Mouse (Mus musculus) adrenal gland, postnatal 4 days (tissue): ENCODE measurements around the gene Eps8. TPM values are rescaled to one million over a fixed set of nuclear protein-coding genes. Genes with fewer than 3 reads are reported as not detected.

ENCODE experiments used
- DNase-seq, 2 experiments: peaks; one replicate each; pipeline ENCODE4 v3.0.0; 2021 to 2022; ENCODE audit warnings: low spot score in 2 of 2, mixed read lengths in 2 of 2
- total RNA-seq, 2 experiments: library from RNA; stranded (reverse); gene quantifications; 2 replicates each; pipeline ENCODE4 v1.2.3; 2021

Eps8 gene
- total RNA-seq, 2 experiments from 2014 or later = 32.4 to 44.6 TPM

GRCm38 (mm10) chr6:137621021-137621420, 33.7 kb downstream of the Eps8 start:
- no peak for DNase-seq

GRCm38 (mm10) chr6:137613903-137614302, 40.8 kb downstream of the Eps8 start:
- peak in 1 of 2 experiments; percentile 20 for DNase-seq

- no peak for DNase-seq
These were observed 42.6 kb downstream of the Eps8 start for GRCm38 (mm10) chr6:137612071-137612547.

GRCm38 (mm10) chr6:137608160-137608930, 46.3 kb downstream of the Eps8 start:
- DNase-seq = no peak

GRCm38 (mm10) chr6:137606541-137606940, 48.1 kb downstream of the Eps8 start:
- no peak for DNase-seq

GRCm38 (mm10) chr6:137604417-137605248, 50.0 kb downstream of the Eps8 start:
- DNase-seq = no peak

GRCm38 (mm10) chr6:137598306-137598705, 56.4 kb downstream of the Eps8 start:
- no peak for DNase-seq

- no peak for DNase-seq
These were observed 57.1 kb downstream of the Eps8 start for GRCm38 (mm10) chr6:137597442-137598058.

GRCm38 (mm10) chr6:137592582-137592981, 62.1 kb downstream of the Eps8 start:
- no peak for DNase-seq

GRCm38 (mm10) chr6:137589245-137589618, 65.4 kb downstream of the Eps8 start:
- no peak for DNase-seq

- no peak for DNase-seq
These were observed 66.0 kb downstream of the Eps8 start for GRCm38 (mm10) chr6:137588481-137589244.

GRCm38 (mm10) chr6:137587866-137588265, 66.8 kb downstream of the Eps8 start:
- DNase-seq = no peak

- DNase-seq = no peak
These were observed 69.4 kb downstream of the Eps8 start for GRCm38 (mm10) chr6:137585229-137585628.

- no peak for DNase-seq
These were observed 71.6 kb downstream of the Eps8 start for GRCm38 (mm10) chr6:137583056-137583455.

- no peak for DNase-seq
These were observed 72.3 kb downstream of the Eps8 start for GRCm38 (mm10) chr6:137582207-137582889.

- no peak for DNase-seq
These were observed 73.2 kb downstream of the Eps8 start for GRCm38 (mm10) chr6:137581331-137582010.

GRCm38 (mm10) chr6:137580503-137580902, 74.2 kb downstream of the Eps8 start:
- no peak for DNase-seq

GRCm38 (mm10) chr6:137576670-137577371, 77.9 kb downstream of the Eps8 start:
- no peak for DNase-seq

GRCm38 (mm10) chr6:137576091-137576490, 78.6 kb downstream of the Eps8 start:
- no peak for DNase-seq
